Mouse (Mus musculus) mouse embryonic stem cell (cell line): Measurements from ENCODE around the gene Slc22a23.
"Not testable (repeated sequence)": the region's sequence is repeated elsewhere in the genome, so short reads cannot be mapped to it uniquely, and the experiment has no call there.

Experiments used
- in situ Hi-C, 2 experiments: fragments of 300-500 bp; cut with MboI; formaldehyde crosslinking; loops; 1 replicate in 1 of 2; 3 replicates in 1 of 2; pipeline ENCODE4 v1.14.3; 2019 to 2020; ENCODE audit warnings: low sequenced_read_pairs in 2 of 2, low pct_unique_long_range_greater_than_20kb in 1 of 2, mixed read lengths in 1 of 2; ENCODE audit not compliant: unreplicated experiment in 1 of 2

Gene Slc22a23

GRCm38 (mm10) chr13:34345128-34346085 lies at the start of gene Slc22a23:
Gene Slc22a23, minus strand, starts transcription at chr13:34345182.
- in situ Hi-C loops = no loop called here

- in situ Hi-C loops = not testable (repeated sequence)
Observed at GRCm38 (mm10) chr13:34394305-34394704, 49.3 kb upstream of the Slc22a23 start.

- in situ Hi-C loops = no loop called here
Observed at GRCm38 (mm10) chr13:34392376-34392775, 47.4 kb upstream of the Slc22a23 start.

GRCm38 (mm10) chr13:34388219-34388618 lies 43.2 kb upstream of the Slc22a23 start:
- in situ Hi-C loops = no loop called here

- in situ Hi-C loops = no loop called here
Observed at GRCm38 (mm10) chr13:34383416-34383815, 38.4 kb upstream of the Slc22a23 start.

- in situ Hi-C loops = no loop called here
Observed at GRCm38 (mm10) chr13:34378926-34379325, 33.9 kb upstream of the Slc22a23 start.

- in situ Hi-C loops = no loop called here
Observed at GRCm38 (mm10) chr13:34375145-34375544, 30.2 kb upstream of the Slc22a23 start.

GRCm38 (mm10) chr13:34372870-34373478 lies 28.0 kb upstream of the Slc22a23 start:
- in situ Hi-C loops = no loop called here

- in situ Hi-C loops = no loop called here
Observed at GRCm38 (mm10) chr13:34371951-34372869, 27.2 kb upstream of the Slc22a23 start.

- in situ Hi-C loops = no loop called here
Observed at GRCm38 (mm10) chr13:34370281-34370825, 25.4 kb upstream of the Slc22a23 start.

GRCm38 (mm10) chr13:34365226-34365625 lies 20.2 kb upstream of the Slc22a23 start:
- in situ Hi-C loops = no loop called here

- in situ Hi-C loops = no loop called here
Observed at GRCm38 (mm10) chr13:34355656-34356055, 10.7 kb upstream of the Slc22a23 start.

- in situ Hi-C loops = no loop called here
Observed at GRCm38 (mm10) chr13:34354830-34355624, 10.0 kb upstream of the Slc22a23 start.

GRCm38 (mm10) chr13:34353241-34353640 lies 8.3 kb upstream of the Slc22a23 start:
- in situ Hi-C loops = no loop called here

GRCm38 (mm10) chr13:34351437-34351836 lies 6.5 kb upstream of the Slc22a23 start:
- in situ Hi-C loops = no loop called here

- in situ Hi-C loops = no loop called here
Observed at GRCm38 (mm10) chr13:34347960-34348889, 3.2 kb upstream of the Slc22a23 start.

- in situ Hi-C loops = no loop called here
Observed at GRCm38 (mm10) chr13:34346748-34347147, 1.8 kb upstream of the Slc22a23 start.
